Mouse (Mus musculus) MEL (cell line): ENCODE results near the gene Shisa8. TPM values are rescaled to one million over a fixed set of nuclear protein-coding genes. Genes with fewer than 3 reads are reported as not detected.
A peak's percentile ranks its signal among the peaks of the same experiment; 100 is the strongest.

Experiments
- DNase-seq: peaks from one replicate; pipeline ENCODE4 v3.0.0; 2011; ENCODE audit warnings: low read depth, low spot score
- H3K27ac ChIP-seq: 2 replicates; pipeline ENCODE4 v1.5.1; 2012; ENCODE audit warnings: low read depth, mild to moderate bottlenecking, control low read depth, low read length, moderate library complexity; ENCODE audit not compliant: control insufficient read depth
- H3K27me3 ChIP-seq, 2 experiments: fragments of 150-350 bp in 1 of 2; sonication (generic) in 1 of 2; 2 replicates each; pipeline ENCODE4 v1.6.1; 2012; ENCODE audit warnings: low read length in 2 of 2, mild to moderate bottlenecking in 2 of 2, improper control_type of control experiment in 1 of 2, moderate library complexity in 1 of 2; ENCODE audit not compliant: insufficient read depth in 2 of 2, control insufficient read depth in 1 of 2
- H3K36me3 ChIP-seq, 2 experiments: 2 replicates each; pipeline ENCODE4 v1.6.1; 2012 to 2014; ENCODE audit warnings: low read length in 2 of 2, improper control_type of control experiment in 1 of 2, inconsistent platforms in 1 of 2, mild to moderate bottlenecking in 1 of 2; ENCODE audit not compliant: insufficient read depth in 2 of 2, control insufficient read depth in 1 of 2
- H3K4me1 ChIP-seq, 2 experiments: fragments of 150-350 bp in 1 of 2; sonication (generic) in 1 of 2; 2 replicates each; pipeline ENCODE4 v1.6.1; 2012; ENCODE audit warnings: low read length in 2 of 2, improper control_type of control experiment in 1 of 2, mild to moderate bottlenecking in 1 of 2; ENCODE audit not compliant: insufficient read depth in 2 of 2, control insufficient read depth in 1 of 2
- H3K4me3 ChIP-seq, 2 experiments: fragments of 150-350 bp in 1 of 2; sonication (generic) in 1 of 2; 2 replicates each; pipeline ENCODE4 v1.5.1; 2012; ENCODE audit warnings: low read depth in 2 of 2, low read length in 2 of 2, mild to moderate bottlenecking in 2 of 2, moderate library complexity in 2 of 2, control low read depth in 1 of 2, improper control_type of control experiment in 1 of 2; ENCODE audit not compliant: control insufficient read depth in 1 of 2, insufficient read depth in 1 of 2
- H3K79me2 ChIP-seq: 2 replicates; pipeline ENCODE4 v1.6.1; 2012; ENCODE audit warnings: mild to moderate bottlenecking, low read length, moderate library complexity; ENCODE audit not compliant: control insufficient read depth, poor library complexity, insufficient read depth
- H3K9ac ChIP-seq: 2 replicates; pipeline ENCODE4 v1.6.1; 2012; ENCODE audit warnings: low read depth, mild to moderate bottlenecking, control low read depth, low read length, moderate library complexity; ENCODE audit not compliant: control insufficient read depth, poor library complexity, severe bottlenecking
- H3K9me3 ChIP-seq: fragments of 150-350 bp; sonication (generic); replicated peaks from 2 replicates; pipeline ENCODE4 v1.6.1; 2012; ENCODE audit warnings: mild to moderate bottlenecking, low read length, improper control_type of control experiment, moderate library complexity; ENCODE audit not compliant: insufficient read depth
- CTCF ChIP-seq, 3 experiments: IDR thresholded peaks in 2 of 3; conservative IDR thresholded peaks in 1 of 3; 2 replicates each; pipeline ENCODE4 v1.5.1; 2011 to 2012; ENCODE audit warnings: low read length in 3 of 3, low read depth in 2 of 3, mild to moderate bottlenecking in 2 of 3, improper control_type of control experiment in 1 of 3, inconsistent platforms in 1 of 3, mixed read lengths in 1 of 3, moderate library complexity in 1 of 3; ENCODE audit not compliant: control insufficient read depth in 1 of 3, insufficient read depth in 1 of 3, poor library complexity in 1 of 3, severe bottlenecking in 1 of 3
- MAX ChIP-seq: IDR thresholded peaks from 2 replicates; pipeline ENCODE4 v1.6.1; 2011; ENCODE audit warnings: low read length, improper control_type of control experiment
- MAZ ChIP-seq: IDR thresholded peaks from 2 replicates; pipeline ENCODE4 v1.6.1; 2012; ENCODE audit warnings: low read depth, mild to moderate bottlenecking, inconsistent platforms, low read length, improper control_type of control experiment
- NELFE ChIP-seq: IDR thresholded peaks from 2 replicates; pipeline ENCODE4 v1.6.1; 2011; ENCODE audit warnings: low read depth, low read length, improper control_type of control experiment
- RAD21 ChIP-seq: IDR thresholded peaks from 2 replicates; pipeline ENCODE4 v1.6.1; 2011; ENCODE audit warnings: mild to moderate bottlenecking, low read depth, low read length, improper control_type of control experiment
- SIN3A ChIP-seq: IDR thresholded peaks from 2 replicates; pipeline ENCODE4 v1.6.1; 2012; ENCODE audit warnings: low read length, improper control_type of control experiment, inconsistent platforms
- SMC3 ChIP-seq: IDR thresholded peaks from 2 replicates; pipeline ENCODE4 v1.6.1; 2011; ENCODE audit warnings: low read depth, low read length, improper control_type of control experiment
- TAL1 ChIP-seq: IDR thresholded peaks from 2 replicates; pipeline ENCODE4 v1.6.1; 2012; ENCODE audit warnings: mild to moderate bottlenecking, inconsistent platforms, low read length, moderate library complexity, mixed read lengths
- TBP ChIP-seq: IDR thresholded peaks from 2 replicates; pipeline ENCODE4 v1.8.0; 2011; ENCODE audit warnings: low read depth, low read length, improper control_type of control experiment
- USF1 ChIP-seq: IDR thresholded peaks from 2 replicates; pipeline ENCODE4 v1.6.1; 2014; ENCODE audit warnings: low read depth, mild to moderate bottlenecking, inconsistent platforms, low read length, improper control_type of control experiment, moderate library complexity
- ZC3H11A ChIP-seq: IDR thresholded peaks from 2 replicates; pipeline ENCODE4 v1.6.1; 2012; ENCODE audit warnings: low read depth, mild to moderate bottlenecking, inconsistent platforms, low read length, improper control_type of control experiment
- polyA plus RNA-seq, 2 experiments: library from polyadenylated mRNA; stranded (reverse) in 1 of 2; unstranded in 1 of 2; fragments of >175 nt in 1 of 2; fragments of >200 nt in 1 of 2; gene quantifications; 2 replicates each; pipeline versions ENCODE4 v1.2.1 to v1.2.4; 2012; ENCODE audit warnings: low replicate concordance in 2 of 2, low read depth in 1 of 2; ENCODE audit not compliant: insufficient read length in 2 of 2, insufficient read depth in 1 of 2, missing spikeins in 1 of 2
- total RNA-seq: library from RNA; depleted of rRNA; stranded (reverse); fragments of 300-350 nt; gene quantifications from 2 replicates; pipeline ENCODE4 v1.2.3, GENCODE M21; 2012

The Shisa8 gene
- total and polyA plus RNA-seq, 3 experiments = 0.10 TPM; not detected in 2

DNA sequence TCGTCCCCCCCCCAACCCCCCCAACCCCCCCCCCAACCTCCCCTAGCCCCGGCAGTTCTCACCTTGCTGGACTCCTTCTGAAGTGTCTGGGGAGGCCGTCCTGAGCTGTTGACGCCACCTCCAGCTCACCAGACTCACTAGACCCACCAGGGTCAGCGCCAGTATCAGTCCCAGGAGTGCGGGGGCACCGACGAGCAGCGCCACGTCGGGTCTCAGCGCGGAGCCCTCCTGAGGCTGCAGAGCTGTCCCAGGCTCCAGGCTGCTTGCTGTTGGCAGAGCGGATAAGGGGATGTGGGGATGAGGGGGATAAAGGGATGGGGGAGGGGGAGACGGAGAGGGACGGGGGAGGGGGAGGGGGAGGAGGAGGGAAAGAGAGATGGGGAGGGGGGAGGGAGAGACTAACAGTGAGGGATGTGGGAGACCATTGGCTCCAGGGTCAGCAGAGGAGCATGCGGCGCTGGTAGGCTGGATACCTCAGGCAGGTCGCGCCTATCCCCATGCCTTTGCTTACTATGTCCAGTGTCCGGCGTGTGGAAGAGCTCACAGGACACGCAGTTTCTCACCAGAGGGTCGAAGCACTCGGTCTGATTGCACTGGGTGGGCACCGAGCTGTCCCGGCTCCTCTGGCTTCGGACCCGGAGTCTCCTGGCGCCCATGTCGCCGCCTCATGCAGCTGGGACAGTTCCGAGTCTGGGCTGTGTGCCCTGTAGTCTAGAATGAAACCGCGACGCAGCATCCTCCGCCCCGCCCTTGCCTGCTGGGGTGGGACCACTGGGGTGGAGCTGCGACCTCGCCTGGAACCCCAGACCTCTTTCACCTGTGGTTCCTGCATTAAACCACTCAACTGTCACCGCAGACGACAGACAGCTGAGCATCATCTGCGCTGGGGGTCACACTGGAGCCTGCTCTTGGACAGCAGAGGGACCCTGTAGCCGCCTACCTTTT is 11.3 kb upstream of the Shisa8 start, which contains the start of gene Tnfrsf13c:
Gene Tnfrsf13c (minus strand): TSS at position 713 of the 945 bp plus-strand sequence.
- peak; percentile 64 for DNase-seq
- Histone ChIP-seq H3K27ac (no peak within 1 kb of the TSS), H3K4me3 (peak within 1 kb of the TSS; percentile 45 to 54), H3K36me3 (peaks cover 0 to 5% of the 10 kb centered on the region in 2 experiments; a peak in 2 of 4 replicates), H3K4me1 (peaks cover 0 to 24% of the 10 kb centered on the region in 2 experiments; a peak in 3 of 4 replicates), H3K79me2 (no peaks in the 10 kb centered on the region), H3K9ac (peak within 1 kb of the TSS; percentile 57), H3K9me3 (no peaks in the 10 kb centered on the region), H3K27me3 (no peaks in the 10 kb centered on the region)
- TF ChIP-seq USF1 (no peak), TBP (no peak), MAX (peak; percentile 45; the same call in 1 of the 2 replicates), SIN3A (0 out of 2 replicates have a peak, but pooled peaks have one; percentile 19), NELFE (no peak)

- Histone ChIP-seq H3K27me3 (no peaks in the 10 kb centered on the region), H3K9ac (no peak overlapping the region), H3K9me3 (no peaks in the 10 kb centered on the region), H3K79me2 (no peaks in the 10 kb centered on the region), H3K36me3 (peaks cover 0 to 7% of the 10 kb centered on the region in 2 experiments; a peak in 2 of 4 replicates), H3K27ac (no peak overlapping the region), H3K4me1 (peaks cover 0 to 24% of the 10 kb centered on the region in 2 experiments), H3K4me3 (no peak overlapping the region)
- TF ChIP-seq NELFE (no peak), USF1 (peak; percentile 62)
- no peak for DNase-seq
Measured at GRCm38 (mm10) chr15:82223251-82223650, 10.6 kb upstream of the Shisa8 start.

DNA sequence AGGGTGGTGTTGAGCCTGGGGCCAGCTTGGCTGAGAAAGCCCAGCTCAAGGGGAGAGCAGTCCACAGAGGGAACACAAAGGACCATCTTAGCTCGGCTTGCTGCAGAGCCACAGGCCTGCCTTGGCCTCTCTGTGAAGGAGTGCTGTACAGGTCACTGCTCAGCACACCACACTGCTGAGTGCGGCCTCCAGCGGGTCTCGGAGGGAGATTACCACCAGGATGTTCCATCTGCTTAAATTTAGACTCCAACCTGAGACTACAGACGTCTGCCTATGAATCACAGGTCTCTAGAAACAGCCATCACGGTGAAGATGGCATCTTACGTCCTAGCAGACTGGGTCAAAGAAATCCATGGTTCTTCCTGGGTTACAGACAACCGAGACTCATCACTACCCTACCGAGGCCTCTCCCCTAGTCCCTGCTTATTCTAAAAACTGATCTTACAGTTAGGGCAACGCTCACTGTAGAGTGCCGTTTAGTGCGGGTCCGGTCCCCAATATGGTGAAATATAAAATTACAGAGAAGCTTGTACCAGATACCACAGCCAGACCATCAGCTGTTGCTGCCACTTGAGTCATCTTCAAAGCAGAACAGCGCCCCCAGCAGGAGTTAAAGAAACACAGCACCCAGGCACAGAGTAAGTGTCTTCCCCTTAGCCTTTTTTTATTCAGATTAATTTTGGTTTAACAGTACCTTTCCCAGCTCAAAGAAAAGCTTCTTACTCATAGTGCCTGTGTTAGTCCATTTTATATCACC is 8.7 kb upstream of the Shisa8 start:
- Histone ChIP-seq H3K27ac (no peak overlapping the region), H3K9me3 (no peaks in the 10 kb centered on the region), H3K36me3 (peaks cover 0 to 7% of the 10 kb centered on the region in 2 experiments; a peak in 2 of 4 replicates), H3K27me3 (no peaks in the 10 kb centered on the region), H3K4me3 (no peak overlapping the region), H3K79me2 (no peaks in the 10 kb centered on the region), H3K4me1 (peaks cover 0 to 24% of the 10 kb centered on the region in 2 experiments), H3K9ac (no peak overlapping the region)
- TF ChIP-seq ZC3H11A (peak; percentile 37), TAL1 (no peak), MAZ (no peak), CTCF (IDR thresholded peaks at IDR 0.05 in 2 of 3, conservative IDR thresholded peaks at IDR 0.05 in 1 of 3; ENCODE audit: control insufficient read depth in 1 of 3, insufficient read depth in 1 of 3, low read depth in 2 of 3, low read length in 3 of 3, poor library complexity in 1 of 3, severe bottlenecking in 1 of 3) (peak; percentile 49 to 61 (median 54)), RAD21 (peak; percentile 47), SMC3 (peak; percentile 44)
- peak; percentile 63 for DNase-seq
